ENCODE assay signal across 10 mouse cellular contexts in genomic region chr6:91307972-91308371, GRCm38 (mm10).
DNase-seq lines count a peak whose midpoint lies in the region; ATAC-seq lines count a peak whose summit lies in the region.
"Had no signal": no experiment of that assay in that cellular context is flagged by ENCODE, and none has a peak within 500 bp of the region (broad histone marks: within the 10 kb centered on the region; RNA-seq: fewer than 3 reads in every experiment).

No protein-coding gene starts in this region.

- H3K4me2 ChIP-seq in forebrain, embryonic 12.5 days, result no peak overlapping the region
- no peak overlapping the region for H3K4me2 ChIP-seq in forebrain, embryonic 11.5 days (ENCODE audit: low read depth, low read length, severe bottlenecking)
- no peak overlapping the region for H3K4me2 ChIP-seq in neural tube, embryonic 15.5 days
- H3K4me2 ChIP-seq: limb, embryonic 13.5 days had no signal

- no peak for DNase-seq in forebrain, embryonic 11.5 days (ENCODE audit: low spot score)
- DNase-seq in ovary, postnatal 36 days (ENCODE audit: low spot score), result peak; percentile 2
- no peak for DNase-seq in ovary, adult 18-20 months (ENCODE audit: low spot score)
- peak; percentile 80 to 86 for DNase-seq in lung, adult 18-20 months
- no peak for DNase-seq in left cerebral cortex, postnatal 14 days (ENCODE audit: low spot score in 2 of 2)
- no peak for DNase-seq in gastrocnemius, adult 8-10 months (ENCODE audit: low spot score in 2 of 2)
- DNase-seq: right cerebral cortex, postnatal 25 days had no signal

- no peaks in the 10 kb centered on the region for H3K9me3 ChIP-seq in forebrain, embryonic 12.5 days
- no peaks in the 10 kb centered on the region for H3K9me3 ChIP-seq in forebrain, embryonic 11.5 days (ENCODE audit: control insufficient read depth, low read length)
- H3K9me3 ChIP-seq in neural tube, embryonic 15.5 days (replicated peaks), result no peaks in the 10 kb centered on the region
- H3K9me3 ChIP-seq: limb, embryonic 13.5 days had no signal

- H3K4me1 ChIP-seq in forebrain, embryonic 12.5 days, result peaks cover 2% of the 10 kb centered on the region
- H3K4me1 ChIP-seq in forebrain, embryonic 11.5 days (replicated peaks; ENCODE audit: control insufficient read depth, insufficient read depth, low read length), result no peaks in the 10 kb centered on the region
- peaks cover 4% of the 10 kb centered on the region; the same call in 1 of the 2 replicates for H3K4me1 ChIP-seq in neural tube, embryonic 15.5 days
- H3K4me1 ChIP-seq: limb, embryonic 13.5 days had no signal

- intact Hi-C loops in left cerebral cortex, postnatal 14 days (cut with DNase I), result no loop called here

- no peaks in the 10 kb centered on the region for H3K36me3 ChIP-seq in forebrain, embryonic 12.5 days (replicated peaks)
- no peaks in the 10 kb centered on the region for H3K36me3 ChIP-seq in forebrain, embryonic 11.5 days (ENCODE audit: control insufficient read depth, insufficient read depth, low read length)
- H3K36me3 ChIP-seq in neural tube, embryonic 15.5 days, result no peaks in the 10 kb centered on the region
- H3K36me3 ChIP-seq: limb, embryonic 13.5 days had no signal

- no peaks in the 10 kb centered on the region for H3K27me3 ChIP-seq in forebrain, embryonic 12.5 days
- no peaks in the 10 kb centered on the region for H3K27me3 ChIP-seq in forebrain, embryonic 11.5 days (ENCODE audit: control insufficient read depth, insufficient read depth, low read length)
- no peaks in the 10 kb centered on the region for H3K27me3 ChIP-seq in neural tube, embryonic 15.5 days (replicated peaks)
- H3K27me3 ChIP-seq: limb, embryonic 13.5 days had no signal

- 64% methylated on average over 1 of the region's 1 CpGs for WGBS in forebrain, embryonic 12.5 days
- WGBS in forebrain, embryonic 11.5 days, result 50% methylated on average over 1 of the region's 1 CpGs
- 52% methylated on average over 1 of the region's 1 CpGs for WGBS in neural tube, embryonic 15.5 days

- H3K4me3 ChIP-seq in forebrain, embryonic 12.5 days (replicated peaks), result no peak overlapping the region
- H3K4me3 ChIP-seq in forebrain, embryonic 11.5 days (ENCODE audit: low read depth, low read length), result no peak overlapping the region
- no peak overlapping the region for H3K4me3 ChIP-seq in neural tube, embryonic 15.5 days (replicated peaks)
- H3K4me3 ChIP-seq: limb, embryonic 13.5 days had no signal

- no peak overlapping the region for H3K9ac ChIP-seq in forebrain, embryonic 12.5 days
- H3K9ac ChIP-seq in forebrain, embryonic 11.5 days (ENCODE audit: low read length), result no peak overlapping the region
- no peak overlapping the region for H3K9ac ChIP-seq in neural tube, embryonic 15.5 days (replicated peaks)
- H3K9ac ChIP-seq: limb, embryonic 13.5 days had no signal

- H3K27ac ChIP-seq in forebrain, embryonic 12.5 days, result peak overlapping the region; percentile 9; the same call in 1 of the 2 replicates
- H3K27ac ChIP-seq in forebrain, embryonic 11.5 days (ENCODE audit: low read depth, low read length), result no peak overlapping the region
- peak overlapping the region; percentile 56; the same call in 1 of the 2 replicates for H3K27ac ChIP-seq in neural tube, embryonic 15.5 days (replicated peaks)
- H3K27ac ChIP-seq: limb, embryonic 13.5 days had no signal

- peak; percentile 57; the same call in 1 of the 2 replicates for ATAC-seq in forebrain, embryonic 12.5 days (ENCODE audit: low FRiP score)
- ATAC-seq in forebrain, embryonic 11.5 days (replicated peaks; ENCODE audit: low FRiP score), result no peak
- peak; percentile 54; the same call in 1 of the 2 replicates for ATAC-seq in neural tube, embryonic 15.5 days (ENCODE audit: low FRiP score)

Comparison
In these comparisons a context has a peak if more than half of its experiments do, and no peak if none do; other contexts are left out.
1. DNase-seq: peak in ovary, postnatal 36 days (single experiment) and lung, adult 18-20 months (2 of 2); none in forebrain, embryonic 11.5 days (single experiment), ovary, adult 18-20 months (single experiment), left cerebral cortex, postnatal 14 days (0 of 2) and gastrocnemius, adult 8-10 months (0 of 2).